Mouse (Mus musculus): ENCODE measurements around the gene Scarb1.

- TF ChIP-seq POLR2A (IDR thresholded peaks at IDR 0.05; ENCODE audit: insufficient read depth, low read length): no peak
- no peak for TF ChIP-seq CTCF (IDR thresholded peaks at IDR 0.05; ENCODE audit: low read depth, low read length)
- no peak for TF ChIP-seq EP300 (IDR thresholded peaks at IDR 0.05; ENCODE audit: insufficient read depth, low read depth, low read length)
These were observed 87.4 kb downstream of the Scarb1 start for GRCm38 (mm10) chr5:125253448-125253847.
